Mouse (Mus musculus): ENCODE data around the gene Zfp346.

DNA sequence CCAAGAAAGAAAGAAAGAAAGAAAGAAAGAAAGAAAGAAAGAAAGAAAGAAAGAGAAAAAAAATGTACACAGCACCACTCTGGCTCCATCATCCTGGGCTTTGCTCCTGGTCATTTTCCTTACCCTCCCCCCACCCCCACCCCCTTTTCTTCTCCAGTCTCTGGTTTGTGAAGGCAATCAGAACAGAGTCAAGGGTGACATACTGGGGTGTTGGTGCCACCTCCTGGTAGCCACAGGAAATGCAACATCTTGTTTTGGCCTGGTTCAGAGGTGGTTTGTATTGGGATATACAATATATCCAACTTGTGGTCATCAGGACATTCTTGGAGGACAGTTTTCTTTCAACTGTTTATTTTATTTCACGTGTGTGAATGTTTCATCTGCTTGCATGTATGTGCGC is 73.4 kb downstream of the Zfp346 start:
- no peak for TF ChIP-seq POLR2A (IDR thresholded peaks at IDR 0.05; ENCODE audit: insufficient read length, low read depth)
- no peak for TF ChIP-seq POLR2AphosphoS2 (IDR thresholded peaks at IDR 0.05; ENCODE audit: insufficient read length, low read depth)
- no peak for TF ChIP-seq TCF12 (IDR thresholded peaks at IDR 0.05; ENCODE audit: insufficient read depth, poor library complexity, severe bottlenecking)
- TF ChIP-seq MAX (IDR thresholded peaks at IDR 0.05; ENCODE audit: low read depth), result no peak
- TF ChIP-seq CEBPB (IDR thresholded peaks at IDR 0.05; ENCODE audit: insufficient read depth, poor library complexity, severe bottlenecking), result no peak
- TF ChIP-seq USF1 (IDR thresholded peaks at IDR 0.05; ENCODE audit: low read depth), result no peak
- no peak for TF ChIP-seq TCF3 (IDR thresholded peaks at IDR 0.05; ENCODE audit: insufficient read length, low read depth)
- no peak for TF ChIP-seq REST (IDR thresholded peaks at IDR 0.05; ENCODE audit: insufficient read depth, insufficient read length)
- TF ChIP-seq MYOG (IDR thresholded peaks at IDR 0.05; ENCODE audit: control insufficient read depth in 1 of 3, insufficient read depth in 1 of 3, insufficient read length in 2 of 3, low read depth in 2 of 3), result no peak
- no peak for TF ChIP-seq E2F4 (IDR thresholded peaks at IDR 0.05; ENCODE audit: insufficient read depth)
